Mouse (Mus musculus) intestine, postnatal 0 days (tissue): ENCODE measurements around the gene Prkca. TPM values are rescaled to one million over a fixed set of nuclear protein-coding genes. Genes with fewer than 3 reads are reported as not detected.

ENCODE experiments used
- ATAC-seq: fragments of 200-750 bp; cut with Nextera tagmentation; 2 replicates; pipeline ENCODE4 v1.8.0; 2017; ENCODE audit warnings: mild to moderate bottlenecking, moderate TSS enrichment, moderate library complexity
- H3K27ac ChIP-seq: fragments of 300-500 bp; sonication (generic); 2 replicates; pipeline ENCODE4 v1.5.1; 2014; ENCODE audit warnings: mild to moderate bottlenecking, low read depth, low read length, moderate library complexity
- H3K27me3 ChIP-seq: fragments of 300-500 bp; sonication (generic); replicated peaks from 2 replicates; pipeline ENCODE4 v1.6.1; 2014; ENCODE audit warnings: low read length, mixed read lengths; ENCODE audit not compliant: control insufficient read depth, insufficient read depth
- H3K36me3 ChIP-seq: fragments of 300-500 bp; sonication (generic); 2 replicates; pipeline ENCODE4 v1.6.1; 2014; ENCODE audit warnings: mild to moderate bottlenecking, moderate library complexity; ENCODE audit not compliant: control insufficient read depth, insufficient read depth
- H3K4me1 ChIP-seq: fragments of 300-500 bp; sonication (generic); replicated peaks from 2 replicates; pipeline ENCODE4 v1.6.1; 2014; ENCODE audit warnings: antibody characterized with exemption, low read length, mixed read lengths; ENCODE audit not compliant: control insufficient read depth, insufficient read depth
- H3K4me2 ChIP-seq: fragments of 300-500 bp; sonication (generic); replicated peaks from 2 replicates; pipeline ENCODE4 v1.6.1; 2014; ENCODE audit warnings: low read depth, mild to moderate bottlenecking, moderate library complexity
- H3K4me3 ChIP-seq: fragments of 300-500 bp; sonication (generic); 2 replicates; pipeline ENCODE4 v1.5.1; 2014; ENCODE audit warnings: low read depth, low read length
- H3K9ac ChIP-seq: fragments of 300-500 bp; sonication (generic); 2 replicates; pipeline ENCODE4 v1.6.1; 2014; ENCODE audit warnings: mild to moderate bottlenecking, low read depth, low read length
- H3K9me3 ChIP-seq: fragments of 300-500 bp; sonication (generic); 2 replicates; pipeline ENCODE4 v1.6.1; 2016; ENCODE audit warnings: mixed run types; ENCODE audit not compliant: control insufficient read depth
- CTCF ChIP-seq: sonication (generic); IDR thresholded peaks from 2 replicates; pipeline ENCODE4 v1.5.1; 2016; ENCODE audit warnings: low read depth, mild to moderate bottlenecking, control low read depth, antibody characterized with exemption, moderate library complexity
- WGBS: fragments of 180-500 bp; shearing (Covaris S2); extraction: QIAGEN DNeasy Blood & Tissue Kit; methylation state at CpG from one replicate; pipeline ENCODE4 v1.1.7; 2014; 5-methylcytosine and 5-hydroxymethylcytosine counted together
- polyA plus RNA-seq: library from polyadenylated mRNA; unstranded; fragments of >200 nt; fragmentation: Nextera tagmentation; extraction: Ambion mirVana; gene quantifications from 2 replicates; pipeline ENCODE4 v1.2.1, GENCODE M21; 2015

The Prkca gene
- polyA plus RNA-seq, 1 experiment from 2014 or later, result 14.5 TPM

DNA sequence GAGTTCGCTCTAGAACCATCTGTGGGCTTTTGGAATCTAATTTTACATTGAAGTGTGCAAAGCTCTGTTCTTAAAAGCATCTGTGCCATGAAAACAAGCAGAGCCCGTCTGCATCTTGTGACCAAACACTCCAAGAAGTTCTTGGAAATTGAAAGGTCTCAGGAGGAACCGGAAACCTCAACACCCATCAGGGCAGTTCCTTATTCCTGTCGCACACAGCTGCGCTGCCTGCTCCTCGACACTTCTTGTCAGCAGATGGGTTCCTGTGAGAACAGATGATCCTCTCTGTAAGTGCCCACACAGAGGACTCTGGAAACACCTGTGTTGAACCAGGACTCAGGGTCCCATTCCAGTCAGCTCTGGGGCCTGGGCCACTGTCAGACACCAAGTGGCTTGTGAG is 120.6 kb downstream of the Prkca start:
- TF ChIP-seq CTCF, result no peak
- Histone ChIP-seq H3K9me3 (no peaks in the 10 kb centered on the region), H3K4me3 (no peak overlapping the region), H3K9ac (no peak overlapping the region), H3K4me2 (no peak overlapping the region), H3K4me1 (0 out of 2 replicates have a peak, but pooled peaks cover 2% of the 10 kb centered on the region), H3K27ac (no peak overlapping the region; the same call in 1 of the 2 replicates), H3K27me3 (no peaks in the 10 kb centered on the region), H3K36me3 (no peaks in the 10 kb centered on the region)
- ATAC-seq, result no peak
- 78% methylated on average over 6 of the region's 6 CpGs for WGBS

DNA sequence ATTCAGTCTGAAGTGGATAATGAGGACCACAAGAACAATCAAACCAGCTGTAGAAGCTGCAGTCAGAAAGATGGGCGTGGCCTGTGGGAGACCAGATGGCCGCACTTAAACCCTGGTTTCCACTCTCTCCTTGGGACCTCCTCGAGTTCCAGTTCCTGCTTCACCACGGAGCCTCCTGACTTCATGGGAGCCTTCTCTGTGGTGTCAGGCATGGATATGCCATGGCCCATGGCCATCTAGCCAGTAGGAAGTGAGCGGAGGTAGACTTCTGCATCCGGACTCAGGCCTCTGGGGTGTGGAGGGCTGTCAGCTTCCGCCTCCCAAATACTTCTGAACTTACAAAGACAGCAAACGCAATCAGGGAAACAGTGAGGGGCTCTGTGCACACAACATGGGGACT is 121.1 kb downstream of the Prkca start:
- Histone ChIP-seq H3K27me3 (no peaks in the 10 kb centered on the region), H3K4me3 (no peak overlapping the region), H3K36me3 (no peaks in the 10 kb centered on the region), H3K9me3 (no peaks in the 10 kb centered on the region), H3K4me1 (no peaks in the 10 kb centered on the region), H3K9ac (no peak overlapping the region), H3K4me2 (no peak overlapping the region), H3K27ac (no peak overlapping the region)
- TF ChIP-seq CTCF, result no peak
- 69% methylated on average over 8 of the region's 8 CpGs for WGBS
- no peak for ATAC-seq

DNA sequence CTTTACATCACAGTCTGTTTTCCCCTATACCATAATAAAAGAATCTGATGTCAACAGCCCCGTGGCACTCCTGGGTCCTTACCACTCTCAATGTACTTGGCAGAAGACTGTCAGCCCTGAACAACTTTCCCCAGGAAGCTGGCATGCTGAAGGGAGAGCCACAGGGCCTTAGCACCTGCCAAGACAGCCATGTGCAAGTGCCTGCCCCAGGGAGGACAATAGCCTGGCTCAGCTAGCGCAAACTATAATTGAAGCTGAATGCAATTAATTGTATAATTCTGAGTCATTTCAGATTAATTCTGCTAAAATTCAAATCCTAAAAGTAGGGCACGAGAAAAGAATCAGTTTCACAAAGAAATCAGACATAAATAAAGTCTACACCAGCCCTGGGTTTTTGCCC is 121.7 kb downstream of the Prkca start:
- TF ChIP-seq CTCF, result no peak
- Histone ChIP-seq H3K27me3 (no peaks in the 10 kb centered on the region), H3K9ac (no peak overlapping the region), H3K4me2 (no peak overlapping the region), H3K27ac (no peak overlapping the region), H3K4me3 (no peak overlapping the region), H3K9me3 (no peaks in the 10 kb centered on the region), H3K36me3 (no peaks in the 10 kb centered on the region), H3K4me1 (no peaks in the 10 kb centered on the region)
- 81% methylated on average over 3 of the region's 3 CpGs for WGBS
- no peak for ATAC-seq

DNA sequence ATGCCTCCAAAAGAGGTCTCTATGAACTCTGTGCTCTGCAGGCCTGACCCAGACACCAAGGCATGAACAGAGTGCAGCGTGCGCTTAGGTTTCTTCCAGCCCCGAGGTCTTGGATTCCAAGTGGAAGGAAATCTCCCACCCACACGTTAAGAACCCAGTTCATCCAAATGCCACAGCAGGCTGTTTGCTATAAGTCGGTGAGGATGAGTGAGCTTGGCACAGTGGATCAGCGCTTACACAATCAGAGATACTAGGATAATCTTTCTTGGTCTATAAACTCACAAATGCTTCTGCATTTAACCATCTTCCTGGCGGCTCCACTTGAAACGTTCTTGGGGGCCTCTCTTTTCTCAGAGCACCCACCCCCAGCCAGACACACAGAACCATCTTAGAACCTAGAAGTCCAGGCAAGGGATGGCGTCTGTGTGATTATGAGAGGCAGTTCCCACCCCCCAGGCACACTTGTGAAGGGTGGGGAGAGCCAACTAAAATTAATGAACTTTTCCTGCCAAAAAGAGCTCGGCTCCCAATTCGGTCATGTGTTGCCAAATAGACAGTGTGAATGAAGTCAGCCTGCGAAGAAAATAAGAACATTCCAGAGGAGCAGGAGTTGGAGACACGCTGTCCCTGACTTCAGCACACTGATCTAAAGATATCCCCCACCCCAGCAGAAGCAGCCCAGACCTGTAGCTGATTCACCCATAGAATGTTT is 122.4 kb downstream of the Prkca start:
- no peaks in the 10 kb centered on the region for H3K36me3 ChIP-seq
- H3K4me1 ChIP-seq, result no peaks in the 10 kb centered on the region
- no peaks in the 10 kb centered on the region for H3K27me3 ChIP-seq
- H3K27ac ChIP-seq, result no peak overlapping the region
- ATAC-seq, result no peak
- no peak overlapping the region for H3K4me2 ChIP-seq
- H3K9ac ChIP-seq, result no peak overlapping the region
- no peaks in the 10 kb centered on the region for H3K9me3 ChIP-seq
- 73% methylated on average over 13 of the region's 13 CpGs for WGBS
- TF ChIP-seq CTCF, result no peak
- H3K4me3 ChIP-seq, result no peak overlapping the region

DNA sequence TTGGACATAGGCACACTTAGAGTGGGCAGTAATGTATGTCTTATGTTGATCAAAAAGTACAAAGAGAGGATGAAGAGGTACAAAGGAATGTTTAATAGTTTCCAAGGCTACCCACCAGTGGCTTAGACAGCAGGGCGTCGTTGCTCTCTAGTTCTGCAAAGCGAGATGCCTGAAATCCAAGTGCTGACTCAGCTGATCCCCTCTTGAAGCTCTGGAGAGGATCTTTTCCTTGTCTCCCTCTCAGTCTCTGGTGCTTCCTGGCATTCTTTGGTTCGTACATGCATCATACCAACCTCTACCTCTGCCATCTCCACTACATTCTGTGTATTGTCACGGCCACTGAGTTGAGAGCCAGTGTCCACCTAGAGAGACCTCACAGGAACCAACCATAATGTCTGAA is 123.1 kb downstream of the Prkca start:
- Histone ChIP-seq H3K9me3 (no peaks in the 10 kb centered on the region), H3K4me3 (no peak overlapping the region), H3K4me1 (peaks cover 5% of the 10 kb centered on the region), H3K27ac (no peak overlapping the region), H3K36me3 (no peaks in the 10 kb centered on the region), H3K4me2 (no peak overlapping the region), H3K9ac (no peak overlapping the region), H3K27me3 (no peaks in the 10 kb centered on the region)
- TF ChIP-seq CTCF, result no peak
- ATAC-seq, result no peak
- WGBS, result 81% methylated on average over 5 of the region's 5 CpGs

DNA sequence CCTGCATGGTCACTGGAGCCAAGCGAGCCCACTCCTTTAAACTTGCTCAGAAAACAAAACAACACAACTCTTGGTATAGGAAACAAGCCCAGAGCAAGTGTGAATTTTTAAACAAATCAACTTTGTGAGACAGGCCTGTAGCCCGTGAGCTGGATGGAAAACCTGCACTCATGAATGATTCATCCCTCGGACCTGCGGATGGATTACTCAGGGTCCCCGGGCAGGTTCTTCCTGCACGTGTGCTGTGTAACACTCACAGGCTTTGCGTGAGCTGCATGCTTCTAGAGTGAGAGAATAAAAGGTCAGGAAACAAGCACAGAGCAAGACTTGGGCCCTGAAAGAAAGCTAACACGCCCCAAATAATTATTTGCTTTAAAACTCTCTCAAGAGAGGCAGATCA is 126.7 kb downstream of the Prkca start:
- H3K27ac ChIP-seq, result no peak overlapping the region
- H3K4me1 ChIP-seq, result peaks cover 6% of the 10 kb centered on the region
- no peak for TF ChIP-seq CTCF
- H3K36me3 ChIP-seq, result no peaks in the 10 kb centered on the region
- no peak overlapping the region for H3K9ac ChIP-seq
- no peak overlapping the region for H3K4me2 ChIP-seq
- H3K27me3 ChIP-seq, result no peaks in the 10 kb centered on the region
- H3K4me3 ChIP-seq, result no peak overlapping the region
- 50% methylated on average over 8 of the region's 8 CpGs for WGBS
- no peak for ATAC-seq
- H3K9me3 ChIP-seq, result no peaks in the 10 kb centered on the region
